Mouse (Mus musculus): ENCODE results near the gene Tas2r105. TPM values are rescaled to one million over a fixed set of nuclear protein-coding genes. Genes with fewer than 3 reads are reported as not detected.

Tas2r105 gene
- not detected in 2 replicates for total RNA-seq (2015; ENCODE audit: low replicate concordance)
- total RNA-seq (2017; ENCODE audit: low replicate concordance), result not detected in 2 replicates

DNA sequence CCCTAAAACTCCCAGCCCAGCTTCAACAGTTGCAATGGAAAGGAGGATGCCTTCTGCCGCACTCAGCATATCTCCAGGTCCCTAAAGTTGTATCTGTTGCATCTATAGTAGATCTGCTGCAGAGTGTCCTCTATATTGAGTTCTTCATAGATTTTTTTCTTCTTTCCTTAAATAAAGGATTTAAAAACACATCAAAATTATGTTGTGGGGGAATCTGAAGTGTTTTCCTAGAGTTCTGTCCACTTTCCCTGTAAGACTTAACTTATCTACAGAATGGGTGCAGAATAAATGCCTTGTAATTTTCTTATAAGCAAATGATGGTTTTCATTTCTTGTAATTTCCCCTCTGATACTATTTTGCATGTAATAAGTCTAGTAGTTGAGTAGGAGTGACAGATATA is at the start of gene Tas2r105:
Gene Tas2r105 (minus strand): TSS at position 101 of the 400 bp plus-strand sequence.
- no peak for ATAC-seq (replicated peaks; ENCODE audit: low FRiP score, poor library complexity, severe bottlenecking)

GRCm38 (mm10) chr6:131712803-131713202 is 25.5 kb upstream of the Tas2r105 start:
- no peak for ATAC-seq (replicated peaks; ENCODE audit: low FRiP score, poor library complexity, severe bottlenecking)

DNA sequence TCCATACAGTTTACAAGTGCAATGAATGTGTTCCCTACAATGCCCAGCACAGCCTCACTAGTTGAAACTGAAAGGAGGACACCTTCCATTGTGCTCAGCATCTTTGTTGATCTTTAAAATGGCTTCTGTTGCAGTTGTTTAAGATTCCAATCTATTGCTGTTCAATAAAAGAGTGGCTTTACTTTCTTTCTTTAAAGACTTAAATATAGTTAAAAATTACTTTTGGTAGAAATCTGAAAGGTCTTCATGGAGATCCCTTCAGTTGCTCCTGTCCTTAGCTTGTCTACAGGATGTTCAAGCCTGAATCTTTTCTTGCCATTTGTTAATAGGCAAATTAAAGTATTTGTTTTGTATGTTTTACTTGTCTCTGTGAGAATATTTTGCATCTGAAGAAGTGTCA is 2.7 kb upstream of the Tas2r105 start, which contains the start of gene Tas2r114:
Gene Tas2r114 (minus strand): TSS at position 101 of the 400 bp plus-strand sequence.
- ATAC-seq (replicated peaks; ENCODE audit: low FRiP score, poor library complexity, severe bottlenecking), result no peak

DNA sequence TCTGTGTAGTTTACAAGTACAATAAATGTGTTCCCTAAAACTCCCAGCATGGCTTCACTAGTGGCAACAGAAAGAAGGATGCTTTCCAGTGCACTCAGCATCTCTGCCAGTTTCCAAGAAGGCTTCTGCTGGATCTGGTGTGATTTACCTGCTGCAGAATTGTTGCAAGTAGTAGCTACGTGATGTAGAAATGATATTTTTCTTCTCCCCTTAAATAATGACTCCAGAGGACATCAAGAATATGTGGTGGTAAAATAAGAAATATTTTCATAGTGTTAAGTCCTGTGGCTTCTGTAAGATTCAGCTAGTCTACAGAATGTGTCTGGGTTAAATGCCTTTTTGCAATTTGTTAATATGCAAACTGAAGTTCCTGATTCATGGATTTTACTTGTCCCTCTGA is 1.7 kb downstream of the Tas2r105 start, which contains the start of gene Tas2r104:
Gene Tas2r104 (minus strand): TSS at position 101 of the 400 bp plus-strand sequence.
- ATAC-seq (replicated peaks; ENCODE audit: low FRiP score, poor library complexity, severe bottlenecking), result no peak

DNA sequence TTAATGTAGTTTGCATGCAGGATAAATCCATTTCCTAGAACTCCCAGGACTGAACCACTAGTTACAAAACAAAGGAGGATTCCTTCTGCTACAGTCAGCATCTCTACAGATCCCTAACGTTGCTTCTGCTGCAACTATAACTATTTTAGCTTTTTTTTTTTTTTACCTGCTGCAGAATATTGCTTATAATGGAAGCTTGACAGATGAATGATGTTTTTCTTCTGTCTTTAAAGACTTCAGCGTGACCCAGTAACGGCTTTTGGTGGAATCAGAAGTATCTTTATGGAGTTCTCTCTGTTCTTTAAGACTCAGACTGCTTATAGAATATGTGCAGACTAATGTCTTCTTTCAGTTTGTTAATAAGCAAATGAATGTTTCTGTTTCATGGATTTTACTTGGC is 8.5 kb downstream of the Tas2r105 start, which contains the start of gene Tas2r106:
Gene Tas2r106 (minus strand): TSS at position 101 of the 400 bp plus-strand sequence.
- no peak for ATAC-seq (replicated peaks; ENCODE audit: low FRiP score, poor library complexity, severe bottlenecking)

GRCm38 (mm10) chr6:131660049-131660448 is 27.2 kb downstream of the Tas2r105 start, which contains the start of gene Tas2r107:
Gene Tas2r107 (minus strand): TSS chr6:131660149.
- ATAC-seq (replicated peaks; ENCODE audit: low FRiP score, poor library complexity, severe bottlenecking), result no peak

Other genes with a start within 250 kb of the Tas2r105 start
- gene 5430401F13Rik, start 201.1 kb downstream of the Tas2r105 start, total RNA-seq (2015; ENCODE audit: low replicate concordance), result not detected in 2 replicates
- not detected in 2 replicates for gene 5430401F13Rik, start 201.1 kb downstream of the Tas2r105 start, total RNA-seq (2017; ENCODE audit: low replicate concordance)
- not detected in 2 replicates for gene Gm6619, start 201.1 kb downstream of the Tas2r105 start, total RNA-seq (2015; ENCODE audit: low replicate concordance)
- not detected in 2 replicates for gene Gm6619, start 201.1 kb downstream of the Tas2r105 start, total RNA-seq (2017; ENCODE audit: low replicate concordance)
- gene Tas2r130, start 56.6 kb downstream of the Tas2r105 start, total RNA-seq (2015; ENCODE audit: low replicate concordance), result not detected in 2 replicates
- gene Tas2r130, start 56.6 kb downstream of the Tas2r105 start, total RNA-seq (2017; ENCODE audit: low replicate concordance), result not detected in 2 replicates
- not detected in 2 replicates for gene Tas2r107, start 27.3 kb downstream of the Tas2r105 start, total RNA-seq (2015; ENCODE audit: low replicate concordance)
- gene Tas2r107, start 27.3 kb downstream of the Tas2r105 start, total RNA-seq (2017; ENCODE audit: low replicate concordance), result not detected in 2 replicates
- not detected in 2 replicates for gene Tas2r106, start 8.6 kb downstream of the Tas2r105 start, total RNA-seq (2015; ENCODE audit: low replicate concordance)
- gene Tas2r106, start 8.6 kb downstream of the Tas2r105 start, total RNA-seq (2017; ENCODE audit: low replicate concordance), result not detected in 2 replicates
- gene Tas2r104, start 1.8 kb downstream of the Tas2r105 start, total RNA-seq (2015; ENCODE audit: low replicate concordance), result not detected in 2 replicates
- gene Tas2r104, start 1.8 kb downstream of the Tas2r105 start, total RNA-seq (2017; ENCODE audit: low replicate concordance), result not detected in 2 replicates
- not detected in 2 replicates for gene Tas2r114, start 2.6 kb upstream of the Tas2r105 start, total RNA-seq (2015; ENCODE audit: low replicate concordance)
- not detected in 2 replicates for gene Tas2r114, start 2.6 kb upstream of the Tas2r105 start, total RNA-seq (2017; ENCODE audit: low replicate concordance)